Mouse (Mus musculus): Measurements from ENCODE around the gene Ak6.

- no peak for TF ChIP-seq CTCF (IDR thresholded peaks at IDR 0.05; ENCODE audit: control insufficient read depth, insufficient read depth, insufficient replicate concordance, low read depth, low read length)
- no peak for TF ChIP-seq POLR2A (IDR thresholded peaks at IDR 0.05; ENCODE audit: control insufficient read depth, low read depth, low read length)
Observed at GRCm38 (mm10) chr13:100682837-100683236, 32.1 kb downstream of the Ak6 start.
